Mouse (Mus musculus): ENCODE results near the gene Hlf. TPM values are rescaled to one million over a fixed set of nuclear protein-coding genes. Genes with fewer than 3 reads are reported as not detected.

Gene Hlf
- total RNA-seq, 2 experiments from 2014 or later, result 21.8 to 22.4 TPM

Other genes starting within 250 kb of the Hlf start
- 10 to 100 TPM; 15.8 to 16.0 TPM for gene Gm45716, start 203.2 kb downstream of the Hlf start, total RNA-seq (2021)
- 10 to 100 TPM; 35.9 to 38.2 TPM for gene Mmd, start 141.4 kb downstream of the Hlf start, total RNA-seq (2021)
- gene Stxbp4, start 247.2 kb upstream of the Hlf start, total RNA-seq (2021), result 1 to 10 TPM; 5.6 to 6.3 TPM
- 10 to 100 TPM; 23.1 to 25.0 TPM for gene Cox11, start 247.3 kb upstream of the Hlf start, total RNA-seq (2021)

Data from heart, postnatal 14 days (tissue).